Mouse (Mus musculus) cerebellum, adult 2 months (tissue): Measurements from ENCODE around the gene Anks1b.

Experiments
- CTCF ChIP-seq: fragments of 200-500 bp; IDR thresholded peaks from 2 replicates; pipeline ENCODE4 v1.5.1; 2011; ENCODE audit warnings: low read depth, mild to moderate bottlenecking, control low read depth, low read length, moderate library complexity, borderline replicate concordance; ENCODE audit not compliant: insufficient read depth
- POLR2A ChIP-seq: fragments of 200-500 bp; IDR thresholded peaks from 2 replicates; pipeline ENCODE4 v1.6.1; 2011; ENCODE audit warnings: low read length, control low read depth, borderline replicate concordance; ENCODE audit not compliant: insufficient read depth

DNA sequence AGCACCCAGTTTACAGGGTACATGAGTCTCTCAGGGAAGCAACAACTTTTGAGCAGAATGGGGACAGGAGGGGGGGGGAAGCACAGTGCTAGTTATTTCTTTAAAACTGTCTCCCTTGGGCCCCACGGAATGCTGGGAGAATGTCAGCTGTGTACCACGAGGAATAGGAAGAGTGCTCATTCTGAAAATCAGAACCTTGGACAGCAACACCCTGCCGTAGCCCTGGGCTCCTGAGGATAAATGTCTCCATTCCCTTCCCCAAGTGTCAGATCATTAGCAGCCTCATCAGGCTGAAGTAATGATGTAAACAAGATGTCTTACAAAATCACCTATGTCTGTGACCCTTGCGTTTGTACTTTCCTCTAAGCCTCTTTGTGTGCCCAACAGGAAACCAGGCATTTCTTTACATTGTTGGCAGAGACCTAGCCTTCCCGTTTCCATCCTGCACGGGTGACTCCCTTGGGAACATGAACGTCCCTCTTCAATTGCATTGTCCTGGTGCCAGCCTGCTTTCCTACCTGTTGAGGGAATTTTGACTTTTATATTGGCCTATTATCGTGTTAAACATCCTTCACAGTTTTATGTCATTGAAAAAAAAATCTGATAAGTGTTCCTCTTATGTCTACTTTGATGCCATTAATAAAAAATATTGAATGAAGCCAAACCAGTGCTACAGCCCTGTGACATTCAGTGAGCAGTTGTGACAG is 1007.7 kb downstream of the Anks1b start:
- no peak for TF ChIP-seq CTCF
- TF ChIP-seq POLR2A = no peak
